ENCODE assay signal across 25 mouse cellular contexts in the genomic region with DNA sequence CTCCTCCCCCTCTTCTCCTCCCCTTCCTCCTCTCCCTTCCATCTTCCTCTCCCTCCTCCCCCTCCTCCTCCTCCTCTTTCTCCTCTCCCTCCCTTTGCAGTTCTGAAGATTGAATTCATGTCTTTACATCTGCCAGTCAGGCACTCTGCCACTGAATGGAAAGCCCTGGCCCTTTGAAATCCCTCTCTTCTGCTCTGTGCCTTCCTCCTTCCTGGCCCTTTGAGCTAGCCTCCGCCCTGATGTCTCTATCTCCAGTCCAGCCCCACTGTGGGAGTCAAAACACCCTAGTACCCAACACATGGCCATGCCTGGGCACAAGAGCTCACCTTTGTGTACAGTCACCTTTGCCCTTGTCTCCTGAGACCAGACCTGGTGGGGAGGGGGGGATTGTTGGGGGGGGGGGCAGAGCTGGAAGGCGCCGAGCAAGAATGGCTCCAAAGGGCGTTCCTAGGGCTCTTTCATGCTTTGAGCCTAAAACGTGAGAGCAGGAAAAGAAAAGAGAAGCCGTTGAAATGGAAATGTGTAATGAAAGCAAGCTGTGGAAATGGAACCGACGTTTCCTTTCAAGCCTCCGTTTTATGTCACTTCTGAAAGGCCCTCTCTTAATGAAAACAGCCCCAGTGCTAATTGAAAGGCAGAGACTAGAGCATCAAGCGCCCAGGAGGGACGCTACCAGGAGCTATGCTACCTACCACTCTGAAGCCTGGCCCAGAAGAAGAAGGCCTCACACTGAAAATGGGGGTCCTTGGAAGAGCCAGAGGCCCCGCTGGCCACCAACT.
DNase-seq lines count a peak whose midpoint lies in the region; ATAC-seq lines count a peak whose summit lies in the region.
"Had no signal": no experiment of that assay in that cellular context is flagged by ENCODE, and none has a peak within 500 bp of the region (broad histone marks: within the 10 kb centered on the region; RNA-seq: fewer than 3 reads in every experiment).

No protein-coding gene starts in this region.

- H3K27ac ChIP-seq in hindbrain, embryonic 10.5 days, result peak overlapping the region; percentile 16; the same call in 1 of the 2 replicates
- H3K27ac ChIP-seq in hindbrain, embryonic 14.5 days, result no peak overlapping the region
- peak overlapping the region; percentile 3; the same call in 1 of the 2 replicates for H3K27ac ChIP-seq in limb, embryonic 10.5 days
- H3K27ac ChIP-seq in midbrain, embryonic 15.5 days, result 0 out of 2 replicates have a peak overlapping the region, but pooled peaks have one; percentile 45
- H3K27ac ChIP-seq: embryonic facial prominence, embryonic 13.5 days; hindbrain, postnatal 0 days; intestine, embryonic 15.5 days; kidney, postnatal 0 days; limb, embryonic 12.5 days; liver, embryonic 15.5 days; stomach, embryonic 15.5 days had no signal

- no peak for ATAC-seq in hindbrain, embryonic 14.5 days (ENCODE audit: low FRiP score)
- ATAC-seq in midbrain, embryonic 15.5 days (replicated peaks), result 0 out of 2 replicates have a peak, but pooled peaks have one; percentile 60
- ATAC-seq: hindbrain, postnatal 0 days; intestine, embryonic 15.5 days had no signal

- no peak overlapping the region for H3K4me2 ChIP-seq in hindbrain, embryonic 14.5 days (replicated peaks)
- H3K4me2 ChIP-seq in midbrain, embryonic 15.5 days, result no peak overlapping the region
- H3K4me2 ChIP-seq: embryonic facial prominence, embryonic 13.5 days; intestine, embryonic 15.5 days; limb, embryonic 12.5 days; liver, embryonic 15.5 days; lung, embryonic 14.5 days; stomach, embryonic 15.5 days had no signal

- H3K4me3 ChIP-seq in hindbrain, embryonic 10.5 days, result no peak overlapping the region
- H3K4me3 ChIP-seq in hindbrain, embryonic 14.5 days (replicated peaks; ENCODE audit: low read length), result no peak overlapping the region
- H3K4me3 ChIP-seq in limb, embryonic 10.5 days, result no peak overlapping the region
- no peak overlapping the region for H3K4me3 ChIP-seq in midbrain, embryonic 15.5 days
- H3K4me3 ChIP-seq: embryonic facial prominence, embryonic 13.5 days; intestine, embryonic 15.5 days; limb, embryonic 12.5 days; liver, embryonic 15.5 days; stomach, embryonic 15.5 days had no signal

- 49% methylated on average over 12 of the region's 12 CpGs for WGBS in hindbrain, embryonic 10.5 days
- WGBS in hindbrain, embryonic 14.5 days, result 48% methylated on average over 12 of the region's 12 CpGs
- WGBS in limb, embryonic 10.5 days, result 42% methylated on average over 12 of the region's 12 CpGs
- 17% methylated on average over 12 of the region's 12 CpGs for WGBS in midbrain, embryonic 15.5 days

- no peak overlapping the region for H3K9ac ChIP-seq in hindbrain, embryonic 14.5 days
- H3K9ac ChIP-seq in midbrain, embryonic 15.5 days, result no peak overlapping the region
- H3K9ac ChIP-seq: embryonic facial prominence, embryonic 13.5 days; intestine, embryonic 15.5 days; limb, embryonic 12.5 days; liver, embryonic 15.5 days; lung, embryonic 14.5 days; stomach, embryonic 15.5 days had no signal

- H3K36me3 ChIP-seq in hindbrain, embryonic 10.5 days, result no peaks in the 10 kb centered on the region
- no peaks in the 10 kb centered on the region for H3K36me3 ChIP-seq in hindbrain, embryonic 14.5 days (replicated peaks; ENCODE audit: control insufficient read depth, insufficient read depth)
- H3K36me3 ChIP-seq in limb, embryonic 10.5 days, result no peaks in the 10 kb centered on the region
- H3K36me3 ChIP-seq in midbrain, embryonic 15.5 days (replicated peaks), result no peaks in the 10 kb centered on the region
- H3K36me3 ChIP-seq: embryonic facial prominence, embryonic 13.5 days; intestine, embryonic 15.5 days; limb, embryonic 12.5 days; liver, embryonic 15.5 days; stomach, embryonic 15.5 days had no signal

- DNase-seq in embryo, embryonic 10.5 days (ENCODE audit: low spot score), result peak; percentile 7
- no peak for DNase-seq in embryo, embryonic 9.5 days (ENCODE audit: extremely low spot score)
- DNase-seq in hindbrain, embryonic 10.5 days (ENCODE audit: low spot score), result no peak
- no peak for DNase-seq in hindbrain, embryonic 14.5 days (ENCODE audit: low spot score)
- DNase-seq in limb, embryonic 10.5 days (ENCODE audit: low spot score), result no peak
- no peak for DNase-seq in spleen, postnatal 36 days (ENCODE audit: low spot score in 2 of 2)
- DNase-seq in retina, embryonic 14.5 days (ENCODE audit: low spot score), result no peak
- DNase-seq: adrenal gland, adult 8-10 months; cerebellum, adult 9-10 months; gastrocnemius, postnatal 10 days; heart, postnatal 14 days; kidney, adult 2 months; kidney, postnatal 4 days; lung, embryonic 14.5 days; lung, postnatal 14 days; retina, postnatal 1 day; right cerebral cortex, postnatal 14 days had no signal

- peaks cover 17% of the 10 kb centered on the region for H3K4me1 ChIP-seq in hindbrain, embryonic 10.5 days (replicated peaks)
- no peaks in the 10 kb centered on the region for H3K4me1 ChIP-seq in hindbrain, embryonic 14.5 days (replicated peaks; ENCODE audit: control insufficient read depth, insufficient read depth, low read length)
- peaks cover 28% of the 10 kb centered on the region for H3K4me1 ChIP-seq in limb, embryonic 10.5 days
- peaks cover 9% of the 10 kb centered on the region for H3K4me1 ChIP-seq in midbrain, embryonic 15.5 days
- H3K4me1 ChIP-seq: intestine, embryonic 15.5 days; liver, embryonic 15.5 days; stomach, embryonic 15.5 days had no signal

- no peaks in the 10 kb centered on the region for H3K27me3 ChIP-seq in hindbrain, embryonic 10.5 days (ENCODE audit: insufficient read depth, poor library complexity, severe bottlenecking)
- no peaks in the 10 kb centered on the region for H3K27me3 ChIP-seq in hindbrain, embryonic 14.5 days (ENCODE audit: control insufficient read depth, insufficient read depth, low read length)
- H3K27me3 ChIP-seq in limb, embryonic 10.5 days (ENCODE audit: low read depth, poor library complexity, severe bottlenecking), result no peaks in the 10 kb centered on the region
- H3K27me3 ChIP-seq in midbrain, embryonic 15.5 days (replicated peaks), result no peaks in the 10 kb centered on the region
- H3K27me3 ChIP-seq: embryonic facial prominence, embryonic 13.5 days; intestine, embryonic 15.5 days; limb, embryonic 12.5 days; liver, embryonic 15.5 days; stomach, embryonic 15.5 days had no signal

- H3K9me3 ChIP-seq in hindbrain, embryonic 10.5 days, result no peaks in the 10 kb centered on the region
- H3K9me3 ChIP-seq in hindbrain, embryonic 14.5 days (ENCODE audit: control insufficient read depth, low read length), result no peaks in the 10 kb centered on the region
- H3K9me3 ChIP-seq in limb, embryonic 10.5 days (replicated peaks), result no peaks in the 10 kb centered on the region
- H3K9me3 ChIP-seq in midbrain, embryonic 15.5 days, result no peaks in the 10 kb centered on the region
- H3K9me3 ChIP-seq: embryonic facial prominence, embryonic 13.5 days; intestine, embryonic 15.5 days; limb, embryonic 12.5 days; liver, embryonic 15.5 days; stomach, embryonic 15.5 days had no signal
